Mouse (Mus musculus) left cerebral cortex, postnatal 36 days (tissue): ENCODE results near the gene Snd1. TPM values are rescaled to one million over a fixed set of nuclear protein-coding genes. Genes with fewer than 3 reads are reported as not detected.

Experiments used
- DNase-seq, 2 experiments: peaks; one replicate each; pipeline ENCODE4 v3.0.0; 2021 to 2022; ENCODE audit warnings: low spot score in 2 of 2, mixed read lengths in 1 of 2
- intact Hi-C: fragments of 180-260 bp; cut with DNase I; formaldehyde crosslinking; loops from one replicate; pipeline ENCODE4 v1.15.1; 2025
- total RNA-seq, 2 experiments: library from RNA; stranded (reverse); gene quantifications; 2 replicates each; pipeline ENCODE4 v1.2.3; 2021

Gene Snd1
- total RNA-seq, 2 experiments from 2014 or later = 81.3 to 82.8 TPM

GRCm38 (mm10) chr6:28833380-28833822 lies 358.5 kb downstream of the Snd1 start:
- intact Hi-C loops = loop anchor here (5.0 to 10.0 kb wide), 4 partner anchors 76 to 311 kb away; no protein-coding TSS in a partner anchor
- DNase-seq = peak; percentile 79 to 86

- intact Hi-C loops = loop anchor here (5.0 to 10.0 kb wide), 4 partner anchors 77 to 311 kb away; no protein-coding TSS in a partner anchor
These were observed 359.1 kb downstream of the Snd1 start for GRCm38 (mm10) chr6:28834046-28834445.

GRCm38 (mm10) chr6:28836600-28836999 lies 361.7 kb downstream of the Snd1 start:
- intact Hi-C loops = loop anchor here (2.0 to 10.0 kb wide), 4 partner anchors 36 to 308 kb away; no protein-coding TSS in a partner anchor

More at GRCm38 (mm10) chr6:28834046-28834445, 359.1 kb downstream of the Snd1 start:
- DNase-seq = no peak

GRCm38 (mm10) chr6:28841569-28841968 lies 366.6 kb downstream of the Snd1 start:
- no peak for DNase-seq
- intact Hi-C loops = loop anchor here (5.0 kb wide), 1 partner anchor 106 kb away; no protein-coding TSS in a partner anchor

More at GRCm38 (mm10) chr6:28836600-28836999, 361.7 kb downstream of the Snd1 start:
- no peak for DNase-seq

GRCm38 (mm10) chr6:28842375-28843276 lies 367.7 kb downstream of the Snd1 start:
- peak; percentile 53 to 57 for DNase-seq
- intact Hi-C loops = loop anchor here (5.0 kb wide), 1 partner anchor 105 kb away; no protein-coding TSS in a partner anchor

GRCm38 (mm10) chr6:28845610-28846009 lies 370.7 kb downstream of the Snd1 start:
- intact Hi-C loops = no loop called here

GRCm38 (mm10) chr6:28847616-28848015 lies 372.7 kb downstream of the Snd1 start:
- intact Hi-C loops = no loop called here
- no peak for DNase-seq

More at GRCm38 (mm10) chr6:28845610-28846009, 370.7 kb downstream of the Snd1 start:
- no peak for DNase-seq

GRCm38 (mm10) chr6:28848285-28848794 lies 373.4 kb downstream of the Snd1 start:
- no peak for DNase-seq
- intact Hi-C loops = no loop called here

GRCm38 (mm10) chr6:28848891-28849290 lies 374.0 kb downstream of the Snd1 start:
- DNase-seq = no peak
- intact Hi-C loops = no loop called here

GRCm38 (mm10) chr6:28849317-28849716 lies 374.4 kb downstream of the Snd1 start:
- intact Hi-C loops = no loop called here
- DNase-seq = no peak

- intact Hi-C loops = no loop called here
- DNase-seq = no peak
These were observed 375.5 kb downstream of the Snd1 start for GRCm38 (mm10) chr6:28850326-28850900.

- intact Hi-C loops = no loop called here
- DNase-seq = no peak
These were observed 377.4 kb downstream of the Snd1 start for GRCm38 (mm10) chr6:28852342-28852741.

- intact Hi-C loops = no loop called here
- no peak for DNase-seq
These were observed 378.2 kb downstream of the Snd1 start for GRCm38 (mm10) chr6:28853164-28853563.

- intact Hi-C loops = no loop called here
- DNase-seq = no peak
These were observed 378.7 kb downstream of the Snd1 start for GRCm38 (mm10) chr6:28853654-28854053.

- intact Hi-C loops = no loop called here
- DNase-seq = no peak
These were observed 379.7 kb downstream of the Snd1 start for GRCm38 (mm10) chr6:28854598-28854997.

- no peak for DNase-seq
- intact Hi-C loops = no loop called here
These were observed 380.5 kb downstream of the Snd1 start for GRCm38 (mm10) chr6:28855442-28855841.

GRCm38 (mm10) chr6:28856789-28857188 lies 381.9 kb downstream of the Snd1 start:
- intact Hi-C loops = no loop called here
- DNase-seq = no peak

GRCm38 (mm10) chr6:28857198-28858180 lies 382.6 kb downstream of the Snd1 start:
- no peak for DNase-seq
- intact Hi-C loops = no loop called here

GRCm38 (mm10) chr6:28859094-28859493 lies 384.2 kb downstream of the Snd1 start:
- intact Hi-C loops = no loop called here
- DNase-seq = no peak
